Mouse (Mus musculus): ENCODE measurements at regions not wholly inside any gene's neighbourhood (a gene's known extent, or its start where the extent isn't known, plus 50 kb on each side); places are given as distances from the start of the nearest gene placed in this dataset.

DNA sequence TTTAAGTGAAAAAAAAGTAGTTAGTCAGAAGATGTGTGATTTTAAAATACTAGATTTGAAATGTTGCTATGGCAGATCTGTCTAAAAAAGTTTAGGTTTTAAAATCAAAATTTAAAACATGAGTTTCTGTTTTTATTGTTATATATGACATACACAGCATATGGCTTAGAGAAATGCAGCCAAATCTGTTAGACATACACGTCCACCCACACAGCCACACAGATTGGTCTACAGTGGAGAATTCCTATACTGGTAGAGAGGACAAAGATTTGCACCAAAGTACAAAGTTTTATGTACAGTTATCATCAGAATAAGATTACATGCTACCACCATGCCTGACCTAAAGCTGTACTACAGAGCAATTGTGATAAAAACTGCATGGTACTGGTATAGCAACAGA is 87.1 kb upstream of the Parp8 start:
- H3K27ac ChIP-seq (replicated peaks; ENCODE audit: low read depth, low read length): no peak overlapping the region
- H3K4me2 ChIP-seq (ENCODE audit: low read length): no peak overlapping the region
- H3K9me3 ChIP-seq (ENCODE audit: control insufficient read depth, low read length): no peaks in the 10 kb centered on the region
- WGBS: 85% methylated on average over 1 of the region's 1 CpGs
- no peak overlapping the region for H3K4me3 ChIP-seq (replicated peaks; ENCODE audit: low read depth, low read length)
- no peaks in the 10 kb centered on the region for H3K36me3 ChIP-seq (ENCODE audit: control insufficient read depth, insufficient read depth, low read length)
- DNase-seq (no peak), ATAC-seq (ENCODE audit: low FRiP score, low TSS enrichment) (no peak)
- no peak overlapping the region for H3K9ac ChIP-seq (replicated peaks; ENCODE audit: low read length)
- H3K27me3 ChIP-seq (ENCODE audit: control insufficient read depth, insufficient read depth, low read length): no peaks in the 10 kb centered on the region
- H3K4me1 ChIP-seq (ENCODE audit: control insufficient read depth, insufficient read depth, low read length): no peaks in the 10 kb centered on the region

- WGBS: 74% methylated on average over 1 of the region's 1 CpGs
- Histone ChIP-seq H3K27ac (replicated peaks; ENCODE audit: low read depth, low read length) (no peak overlapping the region), H3K4me2 (ENCODE audit: low read length) (no peak overlapping the region), H3K4me1 (ENCODE audit: control insufficient read depth, insufficient read depth, low read length) (no peaks in the 10 kb centered on the region), H3K36me3 (ENCODE audit: control insufficient read depth, insufficient read depth, low read length) (no peaks in the 10 kb centered on the region), H3K27me3 (ENCODE audit: control insufficient read depth, insufficient read depth, low read length) (no peaks in the 10 kb centered on the region), H3K9ac (replicated peaks; ENCODE audit: low read length) (no peak overlapping the region), H3K4me3 (replicated peaks; ENCODE audit: low read depth, low read length) (no peak overlapping the region), H3K9me3 (ENCODE audit: control insufficient read depth, low read length) (no peaks in the 10 kb centered on the region)
- DNase-seq (no peak), ATAC-seq (ENCODE audit: low FRiP score, low TSS enrichment) (no peak)
These were observed 79.9 kb upstream of the Parp8 start for GRCm38 (mm10) chr13:117105151-117105660.

DNA sequence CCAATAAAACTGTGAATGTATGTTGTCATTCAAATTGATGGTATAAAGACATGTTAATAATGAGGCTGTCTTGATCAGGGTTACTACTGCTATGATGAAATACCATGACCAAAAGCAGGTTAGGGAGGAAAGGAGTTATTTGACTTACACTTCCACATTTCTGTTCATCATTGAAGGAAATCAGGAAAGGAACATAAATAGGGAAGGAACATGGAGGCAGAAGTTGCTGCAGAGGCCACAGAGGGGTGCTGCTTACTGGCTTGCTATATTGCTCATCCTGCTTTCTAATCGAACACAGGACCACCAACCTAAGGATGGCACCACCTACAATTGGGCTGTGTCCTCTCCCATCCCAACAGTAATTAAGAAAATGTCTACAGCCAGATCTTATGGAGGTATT is 69.4 kb upstream of the Parp8 start:
- no peak overlapping the region for H3K9ac ChIP-seq (replicated peaks; ENCODE audit: low read length)
- no peaks in the 10 kb centered on the region for H3K27me3 ChIP-seq (ENCODE audit: control insufficient read depth, insufficient read depth, low read length)
- H3K4me2 ChIP-seq (ENCODE audit: low read length): no peak overlapping the region
- 77% methylated on average over 1 of the region's 1 CpGs for WGBS
- H3K4me3 ChIP-seq (replicated peaks; ENCODE audit: low read depth, low read length): no peak overlapping the region
- no peaks in the 10 kb centered on the region for H3K4me1 ChIP-seq (ENCODE audit: control insufficient read depth, insufficient read depth, low read length)
- no peaks in the 10 kb centered on the region for H3K9me3 ChIP-seq (ENCODE audit: control insufficient read depth, low read length)
- H3K36me3 ChIP-seq (ENCODE audit: control insufficient read depth, insufficient read depth, low read length): no peaks in the 10 kb centered on the region
- H3K27ac ChIP-seq (replicated peaks; ENCODE audit: low read depth, low read length): no peak overlapping the region
- DNase-seq (no peak), ATAC-seq (ENCODE audit: low FRiP score, low TSS enrichment) (no peak)

DNA sequence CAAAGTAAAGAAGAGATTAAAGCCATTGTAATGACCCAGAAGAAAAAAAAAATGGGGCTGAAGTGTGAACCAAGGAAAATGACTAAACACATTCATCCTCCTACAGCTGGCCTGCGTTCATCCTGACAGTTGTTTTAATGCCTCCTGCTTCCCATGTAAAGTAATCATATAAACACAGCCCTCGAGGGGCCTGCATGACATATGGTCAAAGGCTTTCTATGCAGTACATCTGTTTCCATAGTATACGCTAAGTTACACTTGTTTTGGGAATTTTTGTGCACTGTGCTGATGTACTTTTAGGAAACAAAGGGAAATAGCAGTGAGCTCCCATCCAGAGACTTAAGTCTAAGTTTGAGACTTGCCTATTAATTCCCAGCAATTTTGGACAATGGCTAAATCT is 63.3 kb upstream of the Parp8 start:
- H3K4me2 ChIP-seq (ENCODE audit: low read length): no peak overlapping the region
- H3K27ac ChIP-seq (replicated peaks; ENCODE audit: low read depth, low read length): no peak overlapping the region
- ATAC-seq (ENCODE audit: low FRiP score, low TSS enrichment): no peak
- H3K4me1 ChIP-seq (ENCODE audit: control insufficient read depth, insufficient read depth, low read length): no peaks in the 10 kb centered on the region
- H3K9me3 ChIP-seq (ENCODE audit: control insufficient read depth, low read length): no peaks in the 10 kb centered on the region
- H3K4me3 ChIP-seq (replicated peaks; ENCODE audit: low read depth, low read length): no peak overlapping the region
- H3K9ac ChIP-seq (replicated peaks; ENCODE audit: low read length): no peak overlapping the region
- H3K36me3 ChIP-seq (ENCODE audit: control insufficient read depth, insufficient read depth, low read length): no peaks in the 10 kb centered on the region
- WGBS: 63% methylated on average over 3 of the region's 3 CpGs
- DNase-seq: no peak
- no peaks in the 10 kb centered on the region for H3K27me3 ChIP-seq (ENCODE audit: control insufficient read depth, insufficient read depth, low read length)

DNA sequence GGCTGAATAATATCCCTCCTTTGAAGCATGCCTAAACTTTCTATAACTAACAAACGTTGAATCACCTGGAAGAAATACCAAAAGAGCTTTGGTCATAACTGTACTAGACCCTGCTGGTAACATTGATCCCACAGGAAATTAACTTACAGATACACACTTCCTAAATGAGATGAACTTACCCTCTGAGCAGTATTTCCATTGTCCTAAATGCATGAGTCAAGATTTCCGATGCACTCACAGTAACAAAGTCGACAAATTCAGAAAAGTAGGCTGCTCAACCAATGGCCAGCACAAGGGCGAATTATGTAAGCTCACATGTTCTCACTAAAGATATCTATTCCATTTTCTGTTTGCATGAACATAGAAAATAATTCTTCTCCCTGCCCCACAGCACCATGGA is 57.4 kb upstream of the Parp8 start:
- Histone ChIP-seq H3K27me3 (ENCODE audit: control insufficient read depth, insufficient read depth, low read length) (no peaks in the 10 kb centered on the region), H3K27ac (replicated peaks; ENCODE audit: low read depth, low read length) (no peak overlapping the region), H3K9me3 (ENCODE audit: control insufficient read depth, low read length) (no peaks in the 10 kb centered on the region), H3K9ac (replicated peaks; ENCODE audit: low read length) (no peak overlapping the region), H3K4me2 (ENCODE audit: low read length) (no peak overlapping the region), H3K36me3 (ENCODE audit: control insufficient read depth, insufficient read depth, low read length) (no peaks in the 10 kb centered on the region), H3K4me1 (ENCODE audit: control insufficient read depth, insufficient read depth, low read length) (no peaks in the 10 kb centered on the region), H3K4me3 (replicated peaks; ENCODE audit: low read depth, low read length) (no peak overlapping the region)
- ATAC-seq (ENCODE audit: low FRiP score, low TSS enrichment) (no peak), DNase-seq (no peak)
- 93% methylated on average over 4 of the region's 4 CpGs for WGBS

DNA sequence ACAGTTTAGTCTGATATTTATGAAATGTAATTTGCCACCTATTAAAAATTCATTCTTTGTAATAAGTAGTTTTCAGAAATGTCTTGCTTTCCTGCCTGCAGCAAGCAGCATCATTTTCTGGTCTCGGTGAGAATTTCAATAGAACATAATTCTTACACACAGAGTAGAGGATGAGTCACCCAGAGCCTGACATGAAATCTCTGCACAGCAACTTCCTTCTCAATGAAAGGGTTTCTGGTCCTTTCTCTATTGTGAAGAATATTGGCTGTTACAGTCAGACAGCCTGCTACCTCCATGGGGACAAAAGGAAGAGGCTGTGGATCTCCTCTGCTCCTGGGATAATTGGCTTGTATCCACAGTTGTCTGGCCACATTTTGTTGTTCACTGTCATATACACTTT is 54.0 kb upstream of the Parp8 start:
- ATAC-seq (ENCODE audit: low FRiP score, low TSS enrichment) (no peak), DNase-seq (no peak)
- 87% methylated on average over 1 of the region's 1 CpGs for WGBS
- no peak overlapping the region for H3K4me3 ChIP-seq (replicated peaks; ENCODE audit: low read depth, low read length)
- no peaks in the 10 kb centered on the region for H3K9me3 ChIP-seq (ENCODE audit: control insufficient read depth, low read length)
- H3K9ac ChIP-seq (replicated peaks; ENCODE audit: low read length): no peak overlapping the region
- H3K4me1 ChIP-seq (ENCODE audit: control insufficient read depth, insufficient read depth, low read length): no peaks in the 10 kb centered on the region
- no peak overlapping the region for H3K27ac ChIP-seq (replicated peaks; ENCODE audit: low read depth, low read length)
- H3K36me3 ChIP-seq (ENCODE audit: control insufficient read depth, insufficient read depth, low read length): no peaks in the 10 kb centered on the region
- H3K4me2 ChIP-seq (ENCODE audit: low read length): no peak overlapping the region
- no peaks in the 10 kb centered on the region for H3K27me3 ChIP-seq (ENCODE audit: control insufficient read depth, insufficient read depth, low read length)
